Mouse (Mus musculus): ENCODE measurements at regions not wholly inside any gene's neighbourhood (a gene's known extent, or its start where the extent isn't known, plus 50 kb on each side); places are given as distances from the start of the nearest gene placed in this dataset.

- no peak for DNase-seq (ENCODE audit: low spot score)
Measured at GRCm38 (mm10) chr9:89789926-89790325, 51.7 kb upstream of the Ankrd34c start.

GRCm38 (mm10) chr9:89788651-89789050 is 50.4 kb upstream of the Ankrd34c start:
- no peak for DNase-seq (ENCODE audit: low spot score)
